Mouse (Mus musculus): Measurements from ENCODE around the gene Schip1. TPM values are rescaled to one million over a fixed set of nuclear protein-coding genes. Genes with fewer than 3 reads are reported as not detected.

Gene Schip1
- polyA plus RNA-seq, 2 experiments from 2014 or later, result not detected

GRCm38 (mm10) chr3:68624471-68624870 is 559.9 kb downstream of the Schip1 start:
- no peak for ATAC-seq

- no peak for ATAC-seq
These were observed 565.7 kb downstream of the Schip1 start for GRCm38 (mm10) chr3:68630261-68630660.

- ATAC-seq, result no peak
These were observed 566.2 kb downstream of the Schip1 start for GRCm38 (mm10) chr3:68630821-68631220.

GRCm38 (mm10) chr3:68632714-68633113 is 568.1 kb downstream of the Schip1 start:
- ATAC-seq, result no peak

GRCm38 (mm10) chr3:68633577-68633976 is 569.0 kb downstream of the Schip1 start:
- no peak for ATAC-seq

- ATAC-seq, result peak; percentile 68
These were observed 573.4 kb downstream of the Schip1 start for GRCm38 (mm10) chr3:68637960-68638359.

- ATAC-seq, result no peak
These were observed 574.1 kb downstream of the Schip1 start for GRCm38 (mm10) chr3:68638703-68639102.

- ATAC-seq, result no peak
These were observed 578.3 kb downstream of the Schip1 start for GRCm38 (mm10) chr3:68642935-68643334.

- ATAC-seq, result peak; percentile 60
These were observed 582.0 kb downstream of the Schip1 start for GRCm38 (mm10) chr3:68646387-68647130.

GRCm38 (mm10) chr3:68647282-68647681 is 582.7 kb downstream of the Schip1 start:
- no peak for ATAC-seq

- no peak for ATAC-seq
These were observed 585.6 kb downstream of the Schip1 start for GRCm38 (mm10) chr3:68650251-68650650.

- ATAC-seq, result no peak
These were observed 592.2 kb downstream of the Schip1 start for GRCm38 (mm10) chr3:68656607-68657352.

GRCm38 (mm10) chr3:68657589-68658245 is 593.1 kb downstream of the Schip1 start:
- ATAC-seq, result no peak

- ATAC-seq, result no peak
These were observed 595.4 kb downstream of the Schip1 start for GRCm38 (mm10) chr3:68659996-68660395.

GRCm38 (mm10) chr3:68660538-68660937 is 595.9 kb downstream of the Schip1 start:
- no peak for ATAC-seq

GRCm38 (mm10) chr3:68662386-68662785 is 597.8 kb downstream of the Schip1 start:
- no peak for ATAC-seq

GRCm38 (mm10) chr3:68664337-68664736 is 599.7 kb downstream of the Schip1 start:
- ATAC-seq, result no peak

- ATAC-seq, result no peak
These were observed 601.8 kb downstream of the Schip1 start for GRCm38 (mm10) chr3:68666377-68666776.

- no peak for ATAC-seq
These were observed 603.2 kb downstream of the Schip1 start for GRCm38 (mm10) chr3:68667852-68668251.

- no peak for ATAC-seq
These were observed 604.9 kb downstream of the Schip1 start for GRCm38 (mm10) chr3:68669418-68669974.

- ATAC-seq, result no peak
These were observed 610.1 kb downstream of the Schip1 start for GRCm38 (mm10) chr3:68674721-68675120.

- no peak for ATAC-seq
These were observed 610.7 kb downstream of the Schip1 start for GRCm38 (mm10) chr3:68675216-68675835.
